Mouse (Mus musculus) liver, embryonic 13.5 days (tissue): Measurements from ENCODE around the gene Spg20. TPM values are rescaled to one million over a fixed set of nuclear protein-coding genes. Genes with fewer than 3 reads are reported as not detected.

Experiments used
- ATAC-seq: fragments of 200-750 bp; cut with Nextera tagmentation; 2 replicates; pipeline ENCODE4 v1.8.0; 2017; ENCODE audit warnings: low read depth, mild to moderate bottlenecking, moderate number of reproducible peaks, moderate library complexity
- DNase-seq: peaks from one replicate; pipeline ENCODE4 v3.0.0; 2022
- H3K27ac ChIP-seq: fragments of 300-500 bp; sonication (generic); 2 replicates; pipeline ENCODE4 v1.5.1; 2015; ENCODE audit warnings: moderate library complexity, mild to moderate bottlenecking, inconsistent platforms
- H3K27me3 ChIP-seq: fragments of 300-500 bp; sonication (generic); 2 replicates; pipeline ENCODE4 v1.6.1; 2015; ENCODE audit warnings: mild to moderate bottlenecking, inconsistent platforms
- H3K36me3 ChIP-seq: fragments of 300-500 bp; sonication (generic); 2 replicates; pipeline ENCODE4 v1.6.1; 2015; ENCODE audit warnings: mild to moderate bottlenecking, inconsistent platforms
- H3K4me1 ChIP-seq: fragments of 300-500 bp; sonication (generic); replicated peaks from 2 replicates; pipeline ENCODE4 v1.6.1; 2015; ENCODE audit warnings: inconsistent platforms
- H3K4me2 ChIP-seq: fragments of 300-500 bp; sonication (generic); 2 replicates; pipeline ENCODE4 v1.6.1; 2015; ENCODE audit warnings: inconsistent platforms, mild to moderate bottlenecking, moderate library complexity
- H3K4me3 ChIP-seq: fragments of 300-500 bp; sonication (generic); replicated peaks from 2 replicates; pipeline ENCODE4 v1.5.1; 2015; ENCODE audit warnings: mild to moderate bottlenecking, inconsistent platforms
- H3K9ac ChIP-seq: fragments of 300-500 bp; sonication (generic); 2 replicates; pipeline ENCODE4 v1.6.1; 2015; ENCODE audit warnings: mild to moderate bottlenecking, inconsistent platforms
- H3K9me3 ChIP-seq: fragments of 300-500 bp; sonication (generic); replicated peaks from 2 replicates; pipeline ENCODE4 v1.6.1; 2016; ENCODE audit warnings: inconsistent platforms
- WGBS: fragments of 180-500 bp; shearing (Covaris S2); methylation state at CpG from one replicate; pipeline ENCODE4 v1.1.7; 2015; ENCODE audit not compliant: insufficient replicate concordance; 5-methylcytosine and 5-hydroxymethylcytosine counted together
- polyA plus RNA-seq: library from polyadenylated mRNA; unstranded; fragments of >200 nt; fragmentation: Nextera tagmentation; extraction: Ambion mirVana; gene quantifications from 2 replicates; pipeline ENCODE4 v1.2.1, GENCODE M21; 2015

Spg20 gene
- polyA plus RNA-seq, 1 experiment from 2014 or later, result 9.8 TPM

DNA sequence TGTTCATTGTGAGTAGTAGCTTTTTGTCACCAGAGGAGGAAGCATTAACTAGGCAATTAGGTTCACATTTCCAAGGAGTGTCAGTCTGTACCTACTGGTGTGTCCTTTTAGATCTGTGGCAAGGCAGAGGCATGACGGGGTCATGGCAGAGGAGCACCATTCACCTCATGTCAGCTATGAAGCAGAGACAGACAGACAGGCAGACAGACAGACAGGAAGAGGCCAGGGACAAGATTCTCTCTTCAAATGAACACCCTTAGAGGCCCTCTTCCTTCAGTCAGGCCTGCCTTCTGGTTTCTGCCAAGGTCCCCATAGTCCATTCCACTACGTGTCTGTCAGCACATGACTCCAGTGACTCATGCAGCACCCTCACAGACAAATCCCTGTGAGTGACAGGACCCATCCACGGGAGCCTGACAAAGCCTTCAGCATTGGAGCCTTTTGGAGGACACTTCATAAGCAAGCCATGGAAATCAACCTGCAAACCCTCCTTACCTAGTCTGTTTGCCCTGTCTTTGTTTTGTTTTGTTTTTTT lies 10.5 kb downstream of the Spg20 start:
- Histone ChIP-seq H3K36me3 (peaks cover 67% of the 10 kb centered on the region), H3K9ac (no peak overlapping the region)

DNA sequence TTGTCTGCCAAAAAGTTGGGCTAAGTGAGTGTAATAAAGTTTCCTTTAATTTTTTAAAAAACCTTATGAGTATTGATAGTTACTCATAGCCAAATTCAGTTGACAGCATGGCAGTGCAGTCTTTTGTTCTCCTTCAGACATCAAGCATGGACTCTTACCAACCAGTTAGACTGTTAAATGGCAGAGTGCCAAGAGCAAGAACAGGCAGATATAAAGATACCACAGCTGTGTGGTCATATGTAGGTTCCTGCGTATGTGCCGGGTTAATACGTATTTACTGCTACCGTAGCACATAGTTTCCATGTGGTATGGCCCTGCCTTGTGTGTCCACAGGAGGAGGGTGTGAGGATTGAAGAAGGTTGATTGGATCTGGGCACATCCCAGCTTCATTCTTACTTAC lies 11.2 kb downstream of the Spg20 start:
- H3K4me3 ChIP-seq, result no peak overlapping the region
- no peak for DNase-seq
- H3K36me3 ChIP-seq, result peaks cover 67% of the 10 kb centered on the region
- H3K27ac ChIP-seq, result no peak overlapping the region
- WGBS, result 80% methylated on average over 4 of the region's 4 CpGs
- H3K4me2 ChIP-seq, result no peak overlapping the region
- no peaks in the 10 kb centered on the region for H3K9me3 ChIP-seq
- no peaks in the 10 kb centered on the region for H3K4me1 ChIP-seq
- H3K9ac ChIP-seq, result no peak overlapping the region
- no peaks in the 10 kb centered on the region for H3K27me3 ChIP-seq
- no peak for ATAC-seq

More for the DNA sequence above, 10.5 kb downstream of the Spg20 start:
- H3K27ac ChIP-seq, result no peak overlapping the region
- no peak overlapping the region for H3K4me3 ChIP-seq
- 69% methylated on average over 3 of the region's 3 CpGs for WGBS
- H3K4me1 ChIP-seq, result no peaks in the 10 kb centered on the region
- ATAC-seq (no peak), DNase-seq (no peak)
- H3K9me3 ChIP-seq, result no peaks in the 10 kb centered on the region
- H3K4me2 ChIP-seq, result no peak overlapping the region
- no peaks in the 10 kb centered on the region for H3K27me3 ChIP-seq

DNA sequence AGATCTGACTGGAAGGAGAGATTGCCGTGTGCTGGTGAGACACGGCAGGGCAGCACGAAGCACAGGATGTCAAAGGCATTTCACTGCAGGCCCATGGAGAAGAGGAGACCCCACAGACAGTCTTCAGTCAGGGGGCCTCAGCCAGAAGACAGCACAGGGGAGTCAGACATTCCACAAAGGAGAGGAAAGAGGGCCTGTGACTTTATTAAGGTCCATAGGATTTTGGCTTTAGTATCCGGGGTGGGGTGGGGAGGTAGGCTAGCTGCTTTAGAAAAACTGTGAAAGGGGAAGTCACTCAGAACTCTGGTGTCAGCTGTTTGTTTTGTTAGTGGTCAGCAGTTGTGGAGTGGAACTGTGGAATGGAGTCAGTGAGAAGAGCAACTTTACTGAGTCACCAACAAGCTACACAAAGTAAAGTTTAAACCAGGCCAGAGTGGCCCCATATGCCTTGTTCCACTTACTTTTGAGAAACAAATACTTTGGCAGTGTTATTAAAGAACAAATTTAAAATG lies 17.3 kb downstream of the Spg20 start:
- Histone ChIP-seq H3K27ac (no peak overlapping the region), H3K27me3 (no peaks in the 10 kb centered on the region), H3K4me1 (no peaks in the 10 kb centered on the region), H3K9me3 (no peaks in the 10 kb centered on the region), H3K9ac (no peak overlapping the region), H3K36me3 (peaks cover 53% of the 10 kb centered on the region), H3K4me2 (no peak overlapping the region), H3K4me3 (no peak overlapping the region)
- ATAC-seq, result no peak
- DNase-seq, result no peak
- 68% methylated on average over 4 of the region's 4 CpGs for WGBS

DNA sequence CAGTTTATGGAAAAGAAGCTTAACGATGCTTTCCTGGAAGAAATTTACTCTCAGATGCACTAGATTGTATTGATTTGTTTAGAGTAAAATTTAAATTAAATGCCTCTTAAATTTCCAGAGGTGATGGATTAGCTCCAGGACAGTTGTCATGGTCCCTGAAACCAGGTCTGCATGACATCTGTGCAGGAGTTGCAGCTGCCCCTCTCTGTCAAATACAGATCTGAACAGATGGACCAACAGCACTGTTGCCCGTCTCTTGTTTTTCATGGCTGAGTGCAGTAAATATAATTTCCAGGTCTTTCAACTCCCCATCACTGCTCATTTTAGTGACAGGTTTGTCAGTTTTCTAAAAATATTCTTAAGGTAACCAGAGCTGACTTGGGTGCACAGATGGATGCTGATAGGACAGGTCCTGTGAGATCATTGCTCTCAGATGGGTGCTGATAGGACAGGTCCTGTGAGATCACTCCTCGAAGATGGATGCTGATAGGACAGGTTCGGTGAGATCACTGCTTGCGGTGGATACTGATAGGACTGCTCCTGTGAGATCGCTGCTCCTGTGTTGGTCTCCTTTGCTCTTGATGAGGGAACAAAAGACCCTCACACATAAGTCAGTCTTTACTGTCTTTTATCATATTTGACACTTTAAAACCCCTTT lies 19.8 kb downstream of the Spg20 start:
- DNase-seq, result no peak
- H3K27me3 ChIP-seq, result no peaks in the 10 kb centered on the region
- no peak overlapping the region for H3K4me3 ChIP-seq
- 79% methylated on average over 6 of the region's 6 CpGs for WGBS
- no peak overlapping the region for H3K4me2 ChIP-seq
- ATAC-seq, result no peak
- peaks cover 57% of the 10 kb centered on the region for H3K36me3 ChIP-seq
- no peak overlapping the region for H3K9ac ChIP-seq
- no peak overlapping the region for H3K27ac ChIP-seq
- H3K9me3 ChIP-seq, result no peaks in the 10 kb centered on the region
- no peaks in the 10 kb centered on the region for H3K4me1 ChIP-seq

DNA sequence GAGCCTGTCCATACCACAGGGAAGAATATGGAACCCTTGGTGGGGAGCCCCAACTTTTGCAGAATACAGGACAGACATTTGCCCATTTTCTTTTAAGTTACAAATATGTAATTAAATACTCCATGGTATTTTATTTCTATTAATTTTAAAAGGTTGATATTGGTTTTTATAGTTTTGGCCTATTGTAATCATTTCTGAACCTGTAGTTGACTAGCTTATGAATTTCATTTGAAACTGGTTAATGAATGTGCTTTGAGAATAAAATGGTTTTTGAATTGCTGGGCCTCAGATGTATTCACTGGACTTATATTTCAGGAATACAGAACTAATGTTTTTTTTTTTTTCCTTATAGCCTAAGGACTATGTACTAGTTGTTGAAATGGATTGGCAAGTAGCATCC lies 25.1 kb downstream of the Spg20 start, which contains the start of gene Ccdc169:
Gene Ccdc169, plus strand, starts transcription at position 301 of the 400 bp plus-strand sequence.
- no peaks in the 10 kb centered on the region for H3K27me3 ChIP-seq
- DNase-seq, result no peak
- H3K27ac ChIP-seq, result no peak within 1 kb of the TSS
- peaks cover 26% of the 10 kb centered on the region for H3K36me3 ChIP-seq
- no peaks in the 10 kb centered on the region for H3K4me1 ChIP-seq
- ATAC-seq, result no peak
- H3K4me2 ChIP-seq, result no peak within 1 kb of the TSS
- no peaks in the 10 kb centered on the region for H3K9me3 ChIP-seq
- no peak within 1 kb of the TSS for H3K9ac ChIP-seq
- H3K4me3 ChIP-seq, result no peak within 1 kb of the TSS

DNA sequence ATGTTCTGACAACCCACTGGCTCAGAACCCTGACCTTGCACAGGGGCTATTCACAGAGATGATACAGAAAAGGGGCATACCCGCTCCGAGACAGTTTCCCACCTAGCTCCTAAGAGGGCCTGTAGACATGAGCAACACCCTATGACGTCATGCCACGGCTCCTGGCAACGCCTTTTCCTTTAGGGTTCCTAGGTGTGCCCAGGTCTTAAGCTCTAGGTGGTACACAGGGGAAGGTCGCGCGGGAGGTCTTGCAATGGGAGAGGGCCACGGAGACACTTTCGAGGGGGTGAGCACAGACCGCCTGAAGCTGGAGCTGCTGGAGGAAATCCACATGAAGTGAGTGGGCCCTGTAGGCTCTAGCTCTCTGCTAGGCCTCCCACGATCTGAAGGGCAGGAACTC lies 27.9 kb downstream of the Spg20 start:
- ATAC-seq, result no peak
- H3K27me3 ChIP-seq, result no peaks in the 10 kb centered on the region
- H3K27ac ChIP-seq, result no peak overlapping the region
- DNase-seq, result no peak
- no peaks in the 10 kb centered on the region for H3K9me3 ChIP-seq
- no peak overlapping the region for H3K4me3 ChIP-seq
- H3K9ac ChIP-seq, result no peak overlapping the region
- no peak overlapping the region for H3K4me2 ChIP-seq
- H3K36me3 ChIP-seq, result peaks cover 17% of the 10 kb centered on the region
- 75% methylated on average over 12 of the region's 12 CpGs for WGBS
- H3K4me1 ChIP-seq, result no peaks in the 10 kb centered on the region

DNA sequence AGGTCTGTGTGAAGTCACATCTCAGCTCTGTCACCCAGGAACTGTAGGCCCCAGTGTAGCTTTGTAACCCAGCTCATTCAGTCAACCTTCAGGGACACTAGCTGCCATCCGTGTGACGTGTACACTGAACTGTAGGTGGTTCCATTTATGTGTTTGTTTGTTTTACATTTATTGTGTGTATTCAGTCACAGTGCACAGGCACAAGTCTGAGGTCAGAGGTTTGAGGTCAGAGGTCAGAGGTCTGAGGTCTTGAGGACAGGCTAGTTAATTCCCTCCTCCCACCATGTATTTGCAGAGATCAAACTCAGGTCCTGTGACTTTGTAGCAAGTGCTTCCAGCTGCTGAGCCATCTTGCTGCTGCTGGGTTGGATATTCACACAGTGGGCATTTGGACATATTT lies 29.5 kb downstream of the Spg20 start:
- no peak overlapping the region for H3K4me3 ChIP-seq
- H3K9ac ChIP-seq, result no peak overlapping the region
- peaks cover 6% of the 10 kb centered on the region for H3K36me3 ChIP-seq
- no peak overlapping the region for H3K27ac ChIP-seq
- H3K9me3 ChIP-seq, result no peaks in the 10 kb centered on the region
- no peak for DNase-seq
- ATAC-seq, result no peak
- WGBS, result 58% methylated on average over 2 of the region's 2 CpGs
- no peaks in the 10 kb centered on the region for H3K27me3 ChIP-seq
- H3K4me1 ChIP-seq, result no peaks in the 10 kb centered on the region
- no peak overlapping the region for H3K4me2 ChIP-seq

DNA sequence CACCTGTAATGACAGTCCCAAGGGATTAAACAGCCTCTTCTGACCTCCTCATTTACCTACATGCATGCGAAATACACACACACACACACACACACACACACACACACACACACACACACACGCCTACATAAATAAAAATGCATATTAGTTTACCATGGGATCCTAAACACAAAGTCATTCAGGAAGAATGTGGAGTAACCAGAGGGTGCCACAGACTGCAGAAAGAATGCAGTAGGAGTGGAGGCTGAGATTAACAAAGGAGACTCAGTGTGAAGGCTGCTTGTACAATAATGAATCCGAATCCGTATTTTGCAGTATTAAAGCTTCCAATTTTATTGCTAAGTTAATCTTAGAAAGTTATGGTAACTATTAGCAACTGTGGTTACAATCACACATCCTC lies 33.0 kb downstream of the Spg20 start:
- 59% methylated on average over 4 of the region's 4 CpGs for WGBS

DNA sequence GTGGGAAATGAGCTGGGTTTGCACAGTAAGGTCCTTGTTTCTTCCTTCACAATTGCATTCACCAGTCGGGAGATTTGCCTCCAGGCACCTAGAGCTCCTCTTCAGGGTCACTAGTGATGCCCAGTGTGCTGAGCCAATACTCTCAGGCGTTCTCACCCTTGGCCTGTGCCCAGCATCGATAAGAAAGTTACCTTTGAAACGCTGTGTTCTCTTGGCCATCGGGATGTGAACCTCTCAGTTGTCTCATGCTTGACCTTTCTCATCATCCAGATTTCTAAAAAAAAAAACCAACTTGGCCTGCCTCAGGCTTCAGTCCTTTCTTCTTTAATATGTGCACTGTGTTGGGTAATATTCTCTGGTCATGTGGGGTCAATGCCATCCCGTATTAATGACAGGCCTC lies 34.5 kb downstream of the Spg20 start:
- ATAC-seq, result no peak
- Histone ChIP-seq H3K4me1 (no peaks in the 10 kb centered on the region), H3K36me3 (no peaks in the 10 kb centered on the region), H3K27ac (no peak overlapping the region), H3K9ac (no peak overlapping the region), H3K27me3 (no peaks in the 10 kb centered on the region), H3K9me3 (no peaks in the 10 kb centered on the region), H3K4me2 (no peak overlapping the region), H3K4me3 (no peak overlapping the region)
- DNase-seq, result no peak
- 52% methylated on average over 6 of the region's 6 CpGs for WGBS

More for the DNA sequence above, 33.0 kb downstream of the Spg20 start:
- H3K9ac ChIP-seq, result no peak overlapping the region
- no peaks in the 10 kb centered on the region for H3K27me3 ChIP-seq
- no peaks in the 10 kb centered on the region for H3K4me1 ChIP-seq
- no peak overlapping the region for H3K4me3 ChIP-seq
- DNase-seq, result no peak
- H3K36me3 ChIP-seq, result no peaks in the 10 kb centered on the region
- ATAC-seq, result no peak
- H3K27ac ChIP-seq, result no peak overlapping the region
- H3K9me3 ChIP-seq, result no peaks in the 10 kb centered on the region
- H3K4me2 ChIP-seq, result no peak overlapping the region

DNA sequence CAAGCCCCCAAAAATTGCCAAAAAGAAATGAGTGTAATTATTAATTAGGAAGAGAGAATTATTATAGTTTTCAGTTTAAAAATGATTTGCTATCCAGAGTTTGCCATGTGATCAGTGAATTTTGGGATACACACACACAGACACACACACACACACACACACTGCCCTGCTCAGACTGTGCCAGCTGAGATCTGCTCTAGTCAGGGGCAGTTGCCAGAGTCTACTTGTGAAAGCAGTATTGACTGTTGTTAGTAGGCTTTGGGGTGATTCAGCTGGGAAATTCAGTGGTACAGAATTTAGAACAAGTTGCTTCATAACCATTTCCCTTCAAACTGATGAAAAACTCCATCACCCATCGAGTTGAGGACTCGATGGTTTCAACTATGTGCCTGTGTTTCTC lies 35.2 kb downstream of the Spg20 start:
- WGBS, result 59% methylated on average over 2 of the region's 2 CpGs
- H3K9ac ChIP-seq, result no peak overlapping the region
- no peak overlapping the region for H3K4me3 ChIP-seq
- no peak for ATAC-seq
- no peaks in the 10 kb centered on the region for H3K4me1 ChIP-seq
- H3K36me3 ChIP-seq, result no peaks in the 10 kb centered on the region
- H3K9me3 ChIP-seq, result no peaks in the 10 kb centered on the region
- no peak overlapping the region for H3K27ac ChIP-seq
- DNase-seq, result no peak
- H3K4me2 ChIP-seq, result no peak overlapping the region
- H3K27me3 ChIP-seq, result no peaks in the 10 kb centered on the region

DNA sequence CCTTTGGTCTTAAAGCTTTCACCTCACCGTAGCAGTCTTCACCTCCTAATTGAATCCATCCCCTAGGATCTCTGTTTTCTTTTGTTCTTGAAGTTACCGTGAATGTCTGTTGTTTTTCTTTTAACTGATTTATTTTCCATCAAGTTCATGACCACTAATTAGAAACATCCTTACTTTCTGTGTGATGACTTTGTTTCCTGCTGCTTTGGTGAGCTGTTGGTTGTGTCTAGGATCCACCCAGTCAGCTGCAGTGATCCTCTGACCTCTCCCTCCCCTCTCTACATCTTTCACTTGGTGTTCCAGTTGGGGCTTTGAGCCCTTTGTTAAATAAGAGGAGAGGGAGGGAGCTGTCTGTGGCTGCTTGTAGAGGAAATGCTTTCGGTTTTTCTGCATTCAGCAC lies 36.2 kb downstream of the Spg20 start:
- no peak for ATAC-seq
- Histone ChIP-seq H3K9ac (no peak overlapping the region), H3K4me3 (no peak overlapping the region), H3K27ac (no peak overlapping the region), H3K4me2 (no peak overlapping the region), H3K27me3 (no peaks in the 10 kb centered on the region), H3K4me1 (no peaks in the 10 kb centered on the region), H3K36me3 (no peaks in the 10 kb centered on the region), H3K9me3 (no peaks in the 10 kb centered on the region)
- 40% methylated on average over 3 of the region's 3 CpGs for WGBS
- DNase-seq, result no peak
